Mouse (Mus musculus) liver (tissue): ENCODE measurements around the gene Syngr1.

Experiments used
- DNase-seq: peaks from one replicate; pipeline ENCODE4 v3.0.0-alpha.2; 2020; ENCODE audit warnings: mixed read lengths

Syngr1 gene

DNA sequence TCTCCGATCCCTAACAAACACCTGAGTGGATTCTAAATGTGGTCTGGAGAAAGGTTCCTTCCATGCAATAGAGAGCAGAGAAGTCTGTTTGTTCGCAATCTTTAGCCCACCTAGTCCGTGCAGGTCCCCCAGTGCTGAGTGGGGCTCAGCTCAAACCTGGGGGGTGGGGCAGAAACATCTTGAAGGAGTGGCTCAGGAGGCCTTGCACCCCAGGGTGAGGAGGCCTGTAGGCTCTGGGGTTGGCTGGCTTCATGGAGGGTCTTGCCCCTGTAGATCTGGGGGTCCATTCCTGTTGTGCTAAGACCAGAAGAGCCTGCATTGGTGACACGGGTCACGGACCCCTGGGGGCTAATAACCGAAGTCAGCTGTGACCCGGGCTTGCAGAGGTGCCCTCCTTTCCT, 907 bp downstream of the Syngr1 start:
- no peak for DNase-seq

DNA sequence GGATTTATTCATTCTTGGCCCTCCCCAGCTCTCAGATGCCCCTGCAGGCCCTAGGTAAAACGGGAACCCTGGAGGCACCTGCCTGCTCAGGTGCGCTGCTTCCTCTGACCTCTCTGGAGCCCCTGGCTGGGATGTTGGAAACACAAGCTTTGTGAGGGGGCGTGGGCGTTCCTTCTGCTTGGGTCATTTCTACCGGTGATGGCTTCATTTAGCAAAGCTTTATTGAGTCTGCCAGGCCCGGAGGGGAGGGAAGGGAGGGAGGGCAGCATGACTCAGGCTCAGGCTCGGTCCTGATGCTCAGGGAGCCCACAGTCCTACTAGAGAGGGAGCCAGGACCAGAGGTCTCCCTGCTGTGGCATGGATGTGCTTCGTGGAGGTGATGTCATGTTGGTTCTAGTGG, 1.5 kb downstream of the Syngr1 start:
- peak; percentile 17 for DNase-seq

DNA sequence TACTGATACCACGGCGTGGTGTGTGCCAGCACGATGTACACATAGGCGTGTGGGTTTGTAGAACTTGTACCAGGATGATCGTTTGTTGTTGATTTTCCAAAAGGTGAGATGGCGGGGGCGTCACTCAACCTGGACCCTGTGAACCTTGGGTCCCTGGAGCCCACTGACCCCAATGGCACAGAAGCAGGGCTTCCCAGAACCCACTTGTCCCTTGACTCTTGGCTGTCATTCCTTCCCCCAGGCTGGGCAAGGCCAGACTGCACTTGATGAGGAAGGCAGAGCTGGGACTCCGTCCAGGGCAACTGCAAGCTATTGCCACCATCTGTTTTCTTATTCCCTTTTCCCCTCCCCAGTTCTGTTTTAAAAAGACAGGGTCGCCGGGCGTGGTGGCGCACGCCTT, 3.1 kb downstream of the Syngr1 start:
- DNase-seq: no peak

DNA sequence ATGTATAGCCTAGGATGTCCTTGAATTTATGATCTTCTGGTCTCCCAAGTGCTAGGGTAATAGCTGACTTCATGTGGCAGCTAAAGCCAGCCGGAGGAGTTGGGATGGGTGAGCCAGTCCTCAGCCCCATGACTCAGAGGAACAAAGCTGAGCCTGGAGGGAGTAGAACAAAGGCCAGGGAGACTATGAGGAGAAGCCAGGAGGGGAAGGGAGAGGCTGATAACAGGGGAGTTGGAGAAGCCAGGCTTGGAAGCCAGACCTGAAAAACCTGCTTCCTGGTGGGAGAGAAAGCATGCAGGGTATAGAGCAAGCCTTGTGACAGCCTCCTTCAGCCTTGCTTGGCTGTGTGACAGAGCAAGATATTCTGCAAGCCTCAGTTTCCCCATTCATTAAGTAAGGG, 4.5 kb downstream of the Syngr1 start:
- DNase-seq: no peak

DNA sequence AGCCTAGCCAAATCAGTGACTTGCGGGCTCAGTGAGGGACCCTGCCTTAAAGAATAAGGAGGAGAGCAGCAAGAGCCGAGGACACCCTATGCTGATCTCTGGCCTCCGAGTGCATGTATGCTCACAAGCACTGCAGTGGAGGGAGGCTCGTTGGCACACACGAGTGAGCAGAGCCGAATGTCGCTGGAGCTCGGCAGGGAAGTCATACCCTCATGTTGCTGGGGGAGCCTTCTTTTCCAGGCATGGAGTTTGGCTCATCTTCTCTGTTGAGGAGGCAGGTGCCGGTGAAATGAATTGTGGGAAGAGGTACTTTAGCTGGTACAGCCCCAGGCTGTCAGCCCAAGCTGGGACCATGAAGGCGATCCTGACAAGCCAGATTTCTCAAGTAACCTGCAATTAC, 5.3 kb downstream of the Syngr1 start:
- no peak for DNase-seq

DNA sequence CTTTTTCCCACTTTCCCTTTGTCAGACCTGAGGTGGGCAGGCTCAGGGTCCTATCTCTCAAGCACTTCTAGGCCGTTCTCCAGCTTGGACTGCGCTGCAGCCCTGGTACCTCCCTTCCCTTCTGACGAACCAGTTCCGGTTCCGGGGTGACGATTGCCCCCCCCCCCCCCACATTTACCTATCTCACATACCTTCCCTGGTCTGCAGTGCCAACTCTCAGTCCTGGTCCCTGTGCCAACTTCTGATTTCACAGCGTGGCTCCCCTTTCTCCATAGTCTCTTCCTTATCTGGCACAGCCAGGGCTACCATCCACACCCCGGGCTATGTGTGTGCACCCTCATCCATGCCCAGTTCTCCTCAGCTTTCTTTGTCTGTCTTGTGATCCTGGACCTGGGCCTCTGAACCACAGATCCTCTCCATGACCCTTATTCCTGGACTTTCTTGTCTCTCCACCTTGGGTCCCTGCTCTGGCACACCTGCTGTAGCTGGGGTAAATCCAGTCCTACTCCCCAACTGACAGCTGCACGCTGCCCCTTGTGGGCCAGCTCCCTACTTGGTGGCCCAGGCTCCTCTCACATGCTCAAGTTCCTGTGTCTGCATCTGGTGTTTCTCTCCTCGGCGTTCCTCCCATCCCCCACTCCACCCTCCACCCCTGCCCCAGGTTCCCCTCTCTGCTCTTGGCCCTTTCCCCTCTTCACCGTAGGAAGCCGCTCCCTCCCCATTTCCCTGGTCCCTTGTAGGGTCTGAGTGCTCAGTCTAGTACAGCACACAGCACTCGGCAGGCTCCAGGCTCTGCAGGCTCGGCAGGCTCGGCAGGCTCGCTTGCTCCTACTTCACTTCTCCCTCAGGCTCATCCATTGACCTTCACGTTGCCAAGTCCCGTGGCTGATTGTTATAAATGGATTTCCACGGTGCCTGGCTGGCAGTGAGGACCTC, 6.1 kb downstream of the Syngr1 start:
- DNase-seq: peak; percentile 81

DNA sequence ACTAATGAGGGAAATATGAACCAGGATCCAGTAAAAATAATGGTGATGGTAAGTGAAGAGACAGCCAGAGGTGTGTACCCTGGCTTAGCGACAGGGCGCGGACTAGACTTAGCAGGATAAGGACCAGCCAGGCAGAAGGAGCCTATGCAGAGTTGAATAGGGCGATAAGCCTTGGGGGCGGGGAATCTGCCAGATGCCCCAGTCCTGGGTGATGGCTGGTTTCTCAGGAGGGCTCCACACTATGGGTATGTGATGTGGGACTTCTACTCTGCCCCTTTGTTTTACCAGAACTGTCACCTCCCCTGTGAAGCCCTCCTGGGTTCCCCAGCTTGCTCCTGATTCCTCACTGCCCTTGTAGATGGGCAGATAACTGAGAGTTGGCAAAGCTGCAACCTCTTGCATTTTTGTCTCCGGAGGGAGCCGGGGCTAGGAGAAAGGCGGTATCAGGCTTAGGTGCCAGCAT, 6.9 kb downstream of the Syngr1 start:
- peak; percentile 91 for DNase-seq

DNA sequence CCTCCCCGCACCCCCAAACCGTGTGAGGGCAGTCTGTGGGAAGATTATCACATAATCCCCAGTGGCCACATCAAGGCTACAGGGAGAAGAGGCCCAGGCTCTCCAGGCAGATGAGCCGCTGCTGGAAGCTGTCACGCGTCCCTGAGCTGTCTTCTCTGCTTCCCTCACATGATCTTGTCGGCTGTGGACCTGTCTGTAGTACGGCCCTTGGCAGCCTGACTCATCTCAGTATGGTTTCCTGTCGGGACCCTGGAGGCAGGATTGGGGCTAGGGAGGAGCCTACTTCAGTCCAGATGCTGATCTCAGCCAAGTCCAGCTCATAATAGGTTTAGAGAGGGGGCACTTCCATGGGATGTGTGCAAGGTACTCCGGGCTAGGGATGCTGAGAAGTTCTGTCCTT, 7.7 kb downstream of the Syngr1 start:
- peak; percentile 52 for DNase-seq

DNA sequence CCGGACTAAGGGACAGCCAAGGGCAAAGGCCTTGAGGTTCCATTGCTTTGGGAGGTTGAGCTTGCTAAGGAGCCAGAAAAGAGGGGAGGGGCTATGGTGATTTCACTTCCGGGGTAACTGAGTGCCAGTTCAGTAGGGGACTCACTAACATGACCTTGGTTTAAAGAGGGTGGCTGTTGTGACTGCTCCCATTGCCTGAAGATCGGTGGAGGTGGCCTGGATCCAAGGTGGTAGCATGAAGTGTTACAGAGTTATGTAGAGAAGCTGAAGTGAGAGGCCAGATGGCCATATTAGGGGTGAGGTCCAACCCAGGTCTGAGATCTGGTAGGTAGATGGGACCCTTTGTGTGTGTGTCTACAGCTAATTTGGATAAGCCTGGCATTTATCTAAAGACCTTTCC, 8.3 kb downstream of the Syngr1 start:
- DNase-seq: no peak

DNA sequence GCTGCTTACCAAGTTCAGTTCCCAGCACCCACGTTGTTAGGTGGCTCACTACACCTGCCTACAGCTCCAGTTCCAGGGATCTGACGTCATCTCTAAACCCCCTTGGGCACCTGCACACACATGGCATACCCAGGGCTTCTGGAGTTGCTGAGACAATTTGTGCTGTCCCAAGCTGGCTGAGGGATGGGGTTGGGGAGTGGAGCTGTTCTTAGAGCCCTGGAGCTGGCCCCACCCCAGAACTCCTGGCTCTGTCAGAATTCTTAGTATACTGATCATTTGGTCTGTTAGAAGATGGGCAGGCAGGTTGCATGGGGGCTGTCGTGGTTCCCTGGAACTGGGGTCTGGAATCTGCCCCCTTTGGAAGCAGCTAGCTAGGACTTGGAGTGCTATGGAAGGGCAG, 9.1 kb downstream of the Syngr1 start:
- no peak for DNase-seq

DNA sequence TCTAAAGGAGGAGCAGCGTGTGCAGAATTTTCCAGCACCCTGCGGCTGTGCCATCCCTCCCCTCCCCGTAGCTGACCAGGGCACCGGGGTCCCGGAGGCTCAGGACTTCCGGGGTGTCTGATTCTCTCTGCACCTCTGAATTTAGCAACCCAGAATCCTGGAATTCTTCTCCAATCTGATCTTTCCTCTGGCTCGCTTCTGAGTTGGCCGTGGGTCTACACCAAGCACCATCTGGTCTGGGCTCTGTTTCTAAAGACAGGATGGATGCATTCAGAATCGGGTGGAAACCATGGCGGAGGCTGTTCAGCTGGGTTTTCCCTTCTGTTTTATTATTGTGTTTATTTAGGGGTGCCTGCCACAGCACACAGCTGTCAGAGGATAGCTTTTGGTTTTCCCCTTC, 9.7 kb downstream of the Syngr1 start:
- DNase-seq: no peak

DNA sequence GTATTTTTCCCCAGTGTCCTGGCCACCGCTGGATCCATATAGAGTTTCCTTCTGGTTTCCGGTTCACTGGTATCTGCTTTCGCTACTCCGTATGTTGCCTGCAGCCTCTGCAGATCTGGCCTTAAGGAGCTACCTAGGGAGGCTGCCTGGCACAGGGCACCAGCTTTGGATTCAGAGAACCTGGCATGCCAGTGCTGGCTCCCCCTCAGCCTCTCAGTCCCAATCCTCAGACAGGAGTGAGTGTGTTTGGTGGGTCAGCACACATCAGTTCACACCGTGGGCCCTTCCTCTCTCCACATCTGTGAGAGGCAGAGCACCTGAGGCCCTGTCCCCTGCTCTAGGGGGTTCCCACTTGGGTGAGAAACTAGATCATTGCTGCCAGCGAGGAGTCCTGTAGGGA, 10.4 kb downstream of the Syngr1 start:
- no peak for DNase-seq

DNA sequence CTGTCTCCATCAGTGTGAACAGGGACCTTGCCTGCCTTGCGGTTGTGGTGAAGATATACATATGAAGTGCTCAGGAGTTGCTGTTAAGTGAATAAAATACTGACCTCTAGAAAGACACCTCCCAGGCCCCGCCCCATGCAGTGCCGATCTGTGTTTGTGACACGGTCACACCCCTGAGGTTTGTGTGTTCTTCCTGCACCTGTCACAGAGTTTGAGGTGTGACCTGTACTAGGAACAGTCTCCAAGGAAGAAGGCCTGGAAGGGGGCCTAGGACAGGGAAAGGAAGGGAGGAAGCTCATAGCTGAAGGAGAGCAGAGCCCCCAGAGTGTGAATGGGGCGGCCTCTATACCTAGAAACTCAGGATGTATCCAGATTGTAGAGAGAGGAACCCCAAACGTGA, 11.4 kb downstream of the Syngr1 start:
- DNase-seq: no peak

DNA sequence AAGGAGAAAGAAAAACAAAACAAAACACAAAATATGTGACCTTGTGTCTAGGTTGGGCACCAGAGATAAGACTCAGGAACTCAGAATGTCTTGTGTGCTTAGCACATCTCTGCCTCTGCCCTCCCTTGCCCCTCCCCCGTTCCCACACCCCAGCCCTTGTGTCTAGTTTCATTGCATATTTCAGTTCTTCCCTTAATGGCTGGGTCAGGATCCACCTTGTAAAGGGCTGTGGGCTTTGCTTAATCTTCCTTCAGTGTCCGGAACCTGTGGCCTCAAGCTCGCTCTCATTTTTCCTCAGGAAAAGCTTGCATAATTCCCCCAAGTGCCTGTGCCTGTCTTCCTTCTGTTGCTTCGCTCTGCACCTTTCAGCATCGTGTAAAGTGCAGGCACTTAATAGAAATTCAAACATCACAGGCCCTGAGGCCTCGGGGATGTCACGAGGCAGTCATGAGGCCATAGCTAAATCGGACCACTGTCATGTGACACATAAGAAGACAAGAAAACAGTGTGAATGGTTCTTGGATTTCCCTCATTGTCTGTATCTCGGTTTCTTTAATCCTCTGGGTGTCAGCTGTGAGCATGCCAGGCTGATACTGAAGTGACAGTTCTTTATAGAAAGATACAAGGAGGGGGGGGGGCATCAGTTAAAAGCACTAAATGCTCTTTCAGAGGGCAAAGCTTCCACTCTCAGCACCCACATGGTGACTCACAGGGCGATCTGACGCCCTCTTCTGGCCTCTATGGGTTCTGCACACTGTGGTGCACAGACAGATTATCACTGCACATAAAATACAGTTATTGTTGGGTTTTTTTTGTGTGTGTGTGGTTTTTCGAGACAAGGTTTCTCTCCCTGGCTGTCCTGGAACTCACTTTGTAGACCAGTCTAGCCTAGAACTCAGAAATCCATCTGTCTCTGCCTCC, 14.6 kb downstream of the Syngr1 start:
- peak; percentile 38 for DNase-seq

DNA sequence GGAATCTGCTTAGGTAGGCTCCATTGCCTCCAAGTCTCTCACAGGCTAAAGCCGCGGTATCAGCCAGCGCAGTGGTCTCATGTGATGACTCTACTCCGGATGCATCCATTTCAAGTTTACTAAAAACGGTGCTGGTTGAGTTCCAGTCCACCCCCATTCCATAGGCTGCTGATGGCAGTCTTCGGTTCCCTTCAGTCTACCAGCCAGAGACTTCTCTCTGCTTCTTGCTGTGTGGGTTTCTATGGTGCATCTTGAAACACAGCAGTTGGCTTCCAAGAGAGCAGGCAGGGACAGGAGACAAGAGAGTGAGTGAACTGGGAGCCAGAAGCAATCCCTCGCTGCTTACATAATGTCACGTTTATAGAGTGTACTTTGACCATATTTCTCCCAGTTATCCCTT, 16.0 kb downstream of the Syngr1 start:
- DNase-seq: no peak

DNA sequence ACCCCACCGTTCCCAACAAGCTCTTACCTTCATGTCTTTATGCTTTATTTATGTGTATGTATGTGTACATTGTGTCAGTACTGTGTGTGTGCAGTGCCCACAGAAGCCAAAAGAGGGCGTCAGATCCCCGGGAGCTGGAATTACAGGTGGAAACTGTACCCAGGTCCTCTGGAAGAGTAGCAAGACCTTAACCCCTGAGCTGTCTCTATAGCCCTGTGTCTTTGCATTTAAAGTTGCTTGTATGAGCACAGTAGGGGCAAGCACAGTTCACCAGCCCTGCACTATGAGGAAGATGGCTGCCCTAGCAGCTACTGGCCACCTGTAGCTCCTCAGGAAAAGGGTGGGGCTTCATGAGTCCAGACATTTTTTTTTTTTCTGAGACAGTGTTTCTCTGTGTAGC, 16.4 kb downstream of the Syngr1 start:
- DNase-seq: no peak

DNA sequence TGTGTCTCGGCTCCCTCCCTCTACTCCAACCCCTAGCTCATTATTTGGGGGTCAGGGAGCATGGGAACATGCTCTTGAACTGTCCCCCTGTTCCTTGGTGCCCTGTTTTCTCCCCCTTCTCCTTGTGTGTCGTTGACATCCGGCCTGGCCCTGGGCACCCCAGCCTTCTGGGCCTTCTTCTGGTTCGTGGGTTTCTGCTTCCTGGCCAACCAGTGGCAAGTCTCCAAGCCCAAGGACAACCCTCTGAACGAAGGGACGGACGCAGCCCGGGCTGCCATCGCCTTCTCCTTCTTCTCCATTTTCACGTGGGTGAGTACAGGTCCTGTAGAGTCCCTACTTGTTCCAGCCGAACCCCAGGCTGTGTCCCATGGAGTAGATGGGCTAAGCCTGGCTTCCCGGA, 20.3 kb downstream of the Syngr1 start:
- no peak for DNase-seq

DNA sequence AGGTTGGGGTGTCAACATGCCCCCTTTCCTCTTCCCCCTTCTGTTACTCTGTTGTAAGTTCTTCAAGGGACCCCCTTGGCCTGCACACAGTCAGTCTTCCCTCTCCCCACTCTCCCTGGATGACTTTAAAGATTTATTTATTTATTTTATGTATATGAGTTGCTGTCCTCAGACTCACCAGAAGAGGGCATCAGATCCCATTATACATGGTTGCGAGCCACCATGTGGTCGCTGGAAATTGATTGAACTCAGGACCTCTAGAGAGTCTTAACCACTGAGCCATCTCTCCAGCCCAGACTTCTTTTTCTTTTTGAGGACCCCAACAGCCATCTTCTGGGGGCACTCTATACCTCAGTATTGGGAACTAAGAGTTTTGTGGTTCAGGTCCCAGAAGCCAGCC, 21.4 kb downstream of the Syngr1 start:
- peak; percentile 9 for DNase-seq

DNA sequence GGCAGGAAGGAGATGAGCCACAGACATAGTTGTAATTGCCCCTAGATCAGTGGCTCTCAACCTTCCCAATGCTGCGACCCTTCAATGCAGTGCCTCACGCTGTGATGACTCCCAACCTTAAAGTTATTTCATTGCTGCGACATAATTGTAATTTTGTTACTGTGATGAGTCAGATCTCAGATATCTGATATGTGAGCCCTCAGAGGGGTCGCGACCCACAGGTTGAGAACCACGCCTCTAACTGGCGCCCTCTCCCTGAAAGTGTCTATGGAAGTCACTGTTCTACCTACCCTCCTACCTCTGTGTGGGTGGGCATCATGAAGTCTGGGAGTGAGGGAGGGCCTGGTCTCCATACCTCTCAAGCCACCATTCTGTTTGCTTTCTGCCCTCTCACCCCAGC, 23.3 kb downstream of the Syngr1 start:
- peak; percentile 1 for DNase-seq

DNA sequence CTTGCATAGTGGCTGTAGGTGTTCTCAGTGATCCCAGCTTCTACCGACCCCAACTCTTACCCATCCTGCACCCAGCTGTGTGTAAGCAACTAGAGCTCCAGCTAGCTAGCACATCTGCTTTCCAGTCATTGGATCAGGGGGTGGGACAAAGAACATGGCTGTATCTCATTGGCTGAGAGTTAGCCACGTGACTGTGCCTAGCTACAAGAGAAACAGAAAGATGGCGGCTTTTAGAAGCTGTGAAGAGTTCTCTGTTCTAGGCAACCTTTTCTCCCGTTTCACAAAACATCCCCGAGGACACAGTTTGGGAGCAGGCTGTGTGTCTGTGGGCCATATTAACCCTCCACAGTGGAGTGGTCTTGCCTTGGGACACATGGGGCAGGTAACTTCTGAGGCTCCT, 24.1 kb downstream of the Syngr1 start:
- peak; percentile 43 for DNase-seq

DNA sequence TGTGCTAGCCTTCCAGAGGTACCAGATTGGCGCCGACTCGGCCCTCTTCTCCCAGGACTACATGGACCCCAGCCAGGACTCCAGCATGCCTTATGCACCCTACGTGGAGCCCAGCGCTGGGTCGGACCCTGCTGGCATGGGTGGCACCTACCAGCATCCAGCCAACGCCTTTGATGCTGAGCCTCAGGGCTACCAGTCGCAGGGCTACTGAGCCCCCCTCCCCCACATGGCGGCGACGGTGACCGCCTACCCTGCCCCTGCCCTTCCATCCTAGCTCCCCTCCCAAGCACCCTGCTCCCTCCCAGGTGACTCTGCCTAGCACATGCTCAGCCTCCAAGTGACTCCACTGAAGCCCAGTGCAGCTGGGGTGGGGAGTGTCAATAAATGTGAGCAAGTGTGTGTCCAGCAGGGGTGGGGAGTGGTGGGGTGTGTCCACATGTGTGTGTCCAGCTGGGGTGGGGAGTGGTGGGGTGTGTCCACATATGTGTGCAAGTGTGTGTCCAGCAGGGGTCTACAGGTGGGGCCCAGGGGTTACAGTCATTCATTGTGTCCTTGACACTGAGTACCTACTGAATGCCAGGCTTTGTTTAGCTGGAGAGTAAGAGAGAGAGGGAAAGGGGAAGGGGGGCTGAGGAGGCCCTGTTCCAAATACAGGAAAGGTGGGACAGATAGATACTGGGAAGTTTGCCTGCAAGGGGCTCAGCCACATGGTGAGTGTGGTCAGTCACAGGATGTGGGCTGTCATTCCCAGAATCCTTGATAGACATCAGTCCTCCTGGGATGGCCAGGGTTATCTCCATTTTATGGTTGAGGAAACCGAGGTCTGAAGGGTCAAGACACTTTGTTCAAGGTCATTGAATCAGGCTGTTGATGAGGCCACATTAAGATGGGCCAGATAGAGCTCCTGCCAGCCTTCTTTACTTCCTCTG, 25.0 kb downstream of the Syngr1 start:
- DNase-seq: peak; percentile 5

DNA sequence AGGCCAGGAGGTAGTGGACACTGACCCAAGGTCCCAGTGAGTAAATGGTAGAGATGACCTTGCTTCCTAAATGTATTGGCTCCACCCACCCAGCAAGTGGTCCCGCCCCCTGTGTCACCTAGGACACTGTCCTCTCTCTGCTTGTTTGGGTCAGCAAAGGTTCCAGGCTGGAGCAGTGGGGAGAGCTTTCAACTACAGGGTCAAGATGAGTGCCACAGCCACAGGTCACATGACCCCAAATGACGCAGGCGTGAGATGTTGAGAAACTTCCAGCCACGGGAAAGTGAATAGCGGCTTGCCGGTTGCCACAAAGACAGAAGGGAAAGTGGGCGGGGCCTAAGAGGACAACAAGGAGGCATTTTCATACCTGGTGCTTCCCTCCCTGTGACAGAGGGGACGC, 26.0 kb downstream of the Syngr1 start:
- peak; percentile 53 for DNase-seq

DNA sequence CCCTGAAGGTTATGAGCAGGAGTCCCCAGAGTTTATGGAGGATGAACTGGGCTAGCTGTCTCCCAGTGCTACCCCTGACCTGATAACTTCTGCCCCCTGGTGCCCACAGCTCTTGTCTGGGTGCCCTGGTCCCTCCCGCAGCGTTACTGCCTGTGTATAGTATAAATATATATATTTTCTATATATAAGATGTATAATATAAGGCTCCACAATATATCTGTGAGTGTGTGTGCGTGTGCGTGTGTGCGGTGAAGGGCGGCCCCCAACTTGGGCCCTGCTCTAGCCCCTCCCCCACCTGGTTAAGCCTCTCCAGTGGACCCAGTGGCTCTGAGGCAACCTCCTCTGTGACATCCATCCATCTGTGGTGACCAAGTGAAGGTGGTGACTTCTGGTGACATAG, 27.9 kb downstream of the Syngr1 start:
- DNase-seq: no peak
